ENCODE assay signal across 29 mouse cellular contexts in the genomic region with DNA sequence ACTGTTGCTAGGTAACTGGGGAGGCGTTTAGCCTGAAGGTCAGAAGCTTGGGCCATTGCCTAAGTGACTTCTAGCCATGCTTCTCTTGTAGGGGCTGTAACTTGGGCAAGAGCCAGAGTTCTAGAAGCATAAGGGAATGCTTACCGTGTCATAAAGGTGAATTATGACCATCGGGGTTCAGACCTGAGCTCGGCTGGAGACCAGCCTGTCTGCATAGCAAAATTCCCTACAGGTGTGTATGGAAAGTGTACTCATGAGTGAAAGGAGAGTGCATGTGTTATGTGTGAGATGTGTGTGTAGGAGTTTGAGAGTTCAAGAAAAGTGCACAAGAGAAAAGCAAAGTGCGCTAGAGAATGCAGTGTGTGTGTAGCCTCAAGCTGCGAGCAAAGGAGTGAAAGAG.
"Had no signal": no experiment of that assay in that cellular context is flagged by ENCODE, and none has a peak within 500 bp of the region (broad histone marks: within the 10 kb centered on the region; RNA-seq: fewer than 3 reads in every experiment).

No protein-coding gene starts in this region.

- H3K9ac ChIP-seq: embryonic facial prominence, embryonic 12.5 days; embryonic facial prominence, embryonic 13.5 days; embryonic facial prominence, embryonic 15.5 days; forebrain, embryonic 12.5 days; forebrain, embryonic 13.5 days; forebrain, embryonic 15.5 days; forebrain, postnatal 0 days had no signal

- H3K4me2 ChIP-seq: embryonic facial prominence, embryonic 12.5 days; embryonic facial prominence, embryonic 13.5 days; embryonic facial prominence, embryonic 15.5 days; forebrain, embryonic 12.5 days; forebrain, embryonic 13.5 days; forebrain, embryonic 15.5 days had no signal

- H3K4me3 ChIP-seq: embryonic facial prominence, embryonic 10.5 days; embryonic facial prominence, embryonic 12.5 days; embryonic facial prominence, embryonic 13.5 days; embryonic facial prominence, embryonic 15.5 days; erythroblast, embryonic 14.5 days; forebrain, embryonic 10.5 days; forebrain, embryonic 12.5 days; forebrain, embryonic 13.5 days; forebrain, embryonic 15.5 days; gastrocnemius, adult 2 months had no signal

- H3K36me3 ChIP-seq: embryonic facial prominence, embryonic 10.5 days; embryonic facial prominence, embryonic 12.5 days; embryonic facial prominence, embryonic 13.5 days; embryonic facial prominence, embryonic 15.5 days; forebrain, embryonic 10.5 days; forebrain, embryonic 12.5 days; forebrain, embryonic 15.5 days had no signal

- H3K27me3 ChIP-seq: embryonic facial prominence, embryonic 12.5 days; embryonic facial prominence, embryonic 13.5 days; embryonic facial prominence, embryonic 15.5 days; forebrain, embryonic 12.5 days; forebrain, embryonic 13.5 days; forebrain, embryonic 15.5 days had no signal

- H3K27ac ChIP-seq: embryonic facial prominence, embryonic 10.5 days; embryonic facial prominence, embryonic 12.5 days; embryonic facial prominence, embryonic 13.5 days; embryonic facial prominence, embryonic 15.5 days; forebrain, embryonic 10.5 days; forebrain, embryonic 12.5 days; forebrain, embryonic 13.5 days; forebrain, embryonic 15.5 days; gastrocnemius, adult 2 months had no signal

- H3K9me3 ChIP-seq: embryonic facial prominence, embryonic 10.5 days; embryonic facial prominence, embryonic 12.5 days; embryonic facial prominence, embryonic 13.5 days; embryonic facial prominence, embryonic 15.5 days; forebrain, embryonic 10.5 days; forebrain, embryonic 12.5 days; forebrain, embryonic 13.5 days; forebrain, embryonic 15.5 days had no signal

- H3K4me1 ChIP-seq: embryonic facial prominence, embryonic 10.5 days; embryonic facial prominence, embryonic 12.5 days; embryonic facial prominence, embryonic 13.5 days; embryonic facial prominence, embryonic 15.5 days; forebrain, embryonic 10.5 days; forebrain, embryonic 12.5 days; forebrain, embryonic 13.5 days; forebrain, embryonic 15.5 days had no signal

- ATAC-seq: forebrain, embryonic 13.5 days; forebrain, embryonic 14.5 days; forebrain, embryonic 15.5 days; forebrain, embryonic 16.5 days; forebrain, postnatal 0 days had no signal

- DNase-seq: cerebellum, adult 18-20 months; cerebellum, adult 2 months; cerebellum, adult 8-10 months; cerebellum, adult 9-10 months; cerebellum, adult 9-11 months; cerebellum, postnatal 10 days; cerebellum, postnatal 14 days; cerebellum, postnatal 25 days; cerebellum, postnatal 36 days; embryo, embryonic 11 days; forebrain, postnatal 0 days; gastrocnemius, adult 2 months; gastrocnemius, postnatal 10 days; gastrocnemius, postnatal 14 days; gastrocnemius, postnatal 25 days; gastrocnemius, postnatal 36 days; heart, adult 11 months; heart, adult 18-20 months had no signal
